Mouse (Mus musculus) ES-E14 (cell line): ENCODE measurements around the gene Ap5s1. TPM values are rescaled to one million over a fixed set of nuclear protein-coding genes. Genes with fewer than 3 reads are reported as not detected.

ENCODE experiments used
- DNase-seq: peaks from one replicate; pipeline ENCODE4 v3.0.0-alpha.2; 2013; ENCODE audit warnings: low read depth, low spot score
- H3K27ac ChIP-seq: 2 replicates; pipeline ENCODE4 v1.5.1; 2012; ENCODE audit warnings: low read depth, mild to moderate bottlenecking, low read length, moderate library complexity, mixed read lengths; ENCODE audit not compliant: poor library complexity, insufficient read depth, severe bottlenecking
- H3K36me3 ChIP-seq: 2 replicates; pipeline ENCODE4 v1.6.1; 2012; ENCODE audit warnings: mild to moderate bottlenecking, low read length, moderate library complexity, mixed read lengths; ENCODE audit not compliant: control insufficient read depth, poor library complexity, insufficient read depth, severe bottlenecking
- H3K4me1 ChIP-seq, 2 experiments: fragments of 150-350 bp in 1 of 2; sonication (generic) in 1 of 2; 2 replicates each; pipeline ENCODE4 v1.6.1; 2012; ENCODE audit warnings: low read length in 2 of 2, mild to moderate bottlenecking in 1 of 2, mixed read lengths in 1 of 2; ENCODE audit not compliant: control insufficient read depth in 2 of 2, insufficient read depth in 2 of 2, poor library complexity in 1 of 2
- H3K4me3 ChIP-seq, 2 experiments: fragments of 150-350 bp in 1 of 2; sonication (generic) in 1 of 2; 2 replicates each; pipeline ENCODE4 v1.5.1; 2012; ENCODE audit warnings: low read length in 2 of 2, low read depth in 1 of 2, mild to moderate bottlenecking in 1 of 2, mixed read lengths in 1 of 2; ENCODE audit not compliant: insufficient read depth in 1 of 2, poor library complexity in 1 of 2, severe bottlenecking in 1 of 2
- H3K9ac ChIP-seq: 2 replicates; pipeline ENCODE4 v1.6.1; 2012; ENCODE audit warnings: low read depth, mild to moderate bottlenecking, low read length, mixed read lengths; ENCODE audit not compliant: poor library complexity, insufficient read depth, severe bottlenecking
- H3K9me3 ChIP-seq: fragments of 150-350 bp; sonication (generic); 2 replicates; pipeline ENCODE4 v1.6.1; 2012; ENCODE audit warnings: low read depth, mild to moderate bottlenecking, low read length; ENCODE audit not compliant: control insufficient read depth, insufficient read depth
- CHD2 ChIP-seq: IDR thresholded peaks from 2 replicates; pipeline ENCODE4 v1.6.1; 2014; ENCODE audit warnings: mild to moderate bottlenecking, low read depth, low read length, inconsistent platforms
- HCFC1 ChIP-seq: IDR thresholded peaks from 2 replicates; pipeline ENCODE4 v1.6.1; 2012; ENCODE audit warnings: low read length, inconsistent platforms, borderline replicate concordance; ENCODE audit not compliant: insufficient read depth
- MAFK ChIP-seq: IDR thresholded peaks from 2 replicates; pipeline ENCODE4 v1.6.1; 2014; ENCODE audit warnings: mild to moderate bottlenecking, low read depth, low read length, inconsistent platforms; ENCODE audit not compliant: insufficient read depth
- ZC3H11A ChIP-seq: IDR thresholded peaks from 2 replicates; pipeline ENCODE4 v1.6.1; 2012; ENCODE audit warnings: low read depth, mild to moderate bottlenecking, inconsistent platforms, low read length, borderline replicate concordance
- ZNF384 ChIP-seq: IDR thresholded peaks from 2 replicates; pipeline ENCODE4 v1.6.1; 2012; ENCODE audit warnings: low read depth, low read length, inconsistent platforms
- in situ Hi-C, 2 experiments: fragments of 600-800 bp; cut with MboI; formaldehyde crosslinking; loops; one replicate each; pipeline ENCODE4 v1.15.1; 2025; ENCODE audit warnings: low sequenced_read_pairs in 2 of 2, inconsistent platforms in 1 of 2; ENCODE audit not compliant: unreplicated experiment in 2 of 2
- total RNA-seq: library from RNA; depleted of rRNA; stranded (reverse); fragments of 300-350 nt; gene quantifications from 2 replicates; pipeline ENCODE4 v1.2.3, GENCODE M21; 2012

Ap5s1 gene
- total RNA-seq, 1 experiment: 7.9 TPM

GRCm38 (mm10) chr2:131175945-131176309 is 31.0 kb upstream of the Ap5s1 start:
- no peak overlapping the region for H3K9ac ChIP-seq
- no peak for TF ChIP-seq HCFC1
- no peak for DNase-seq
- H3K9me3 ChIP-seq: no peaks in the 10 kb centered on the region
- no peak overlapping the region for H3K27ac ChIP-seq
- H3K4me3 ChIP-seq: no peak overlapping the region
- peaks cover 4 to 28% of the 10 kb centered on the region in 2 experiments for H3K4me1 ChIP-seq
- H3K36me3 ChIP-seq: no peaks in the 10 kb centered on the region; the same call in 1 of the 2 replicates
- in situ Hi-C loops: no loop called here

GRCm38 (mm10) chr2:131176491-131176890 is 30.4 kb upstream of the Ap5s1 start:
- in situ Hi-C loops: no loop called here
- Histone ChIP-seq H3K27ac (no peak overlapping the region), H3K9me3 (no peaks in the 10 kb centered on the region), H3K36me3 (no peaks in the 10 kb centered on the region; the same call in 1 of the 2 replicates), H3K4me3 (no peak overlapping the region), H3K4me1 (peaks cover 4 to 28% of the 10 kb centered on the region in 2 experiments), H3K9ac (no peak overlapping the region)
- DNase-seq: no peak
- no peak for TF ChIP-seq HCFC1
- no peak for TF ChIP-seq CHD2
- TF ChIP-seq ZC3H11A: no peak

- no peak overlapping the region for H3K9ac ChIP-seq
- no peak for DNase-seq
- no peaks in the 10 kb centered on the region for H3K9me3 ChIP-seq
- peaks cover 4 to 23% of the 10 kb centered on the region in 2 experiments for H3K4me1 ChIP-seq
- in situ Hi-C loops: no loop called here
- TF ChIP-seq CHD2: no peak
- no peak for TF ChIP-seq HCFC1
- TF ChIP-seq MAFK: no peak
- TF ChIP-seq ZNF384: no peak
- no peak for TF ChIP-seq ZC3H11A
- H3K4me3 ChIP-seq: no peak overlapping the region
- no peak overlapping the region for H3K27ac ChIP-seq
- H3K36me3 ChIP-seq: no peaks in the 10 kb centered on the region; the same call in 1 of the 2 replicates
Measured at GRCm38 (mm10) chr2:131177932-131178331, 28.9 kb upstream of the Ap5s1 start.

GRCm38 (mm10) chr2:131178828-131179245 is 28.0 kb upstream of the Ap5s1 start:
- DNase-seq: no peak
- in situ Hi-C loops: no loop called here
- H3K27ac ChIP-seq: no peak overlapping the region
- H3K4me1 ChIP-seq: peaks cover 4 to 23% of the 10 kb centered on the region in 2 experiments
- no peaks in the 10 kb centered on the region; the same call in 1 of the 2 replicates for H3K36me3 ChIP-seq
- peak overlapping the region; percentile 85 for H3K9ac ChIP-seq
- peak overlapping the region; percentile 75 to 92 for H3K4me3 ChIP-seq
- no peak for TF ChIP-seq ZC3H11A
- TF ChIP-seq CHD2: no peak
- no peak for TF ChIP-seq HCFC1
- no peaks in the 10 kb centered on the region for H3K9me3 ChIP-seq

GRCm38 (mm10) chr2:131179246-131179886 is 27.5 kb upstream of the Ap5s1 start:
- TF ChIP-seq MAFK: no peak
- no peak for TF ChIP-seq ZNF384
- no peak for TF ChIP-seq ZC3H11A
- TF ChIP-seq HCFC1: no peak
- no peak for TF ChIP-seq CHD2

More at GRCm38 (mm10) chr2:131179246-131179886, 27.5 kb upstream of the Ap5s1 start:
- H3K4me3 ChIP-seq: peak overlapping the region; percentile 75 to 92
- H3K4me1 ChIP-seq: peaks cover 4 to 23% of the 10 kb centered on the region in 2 experiments
- H3K36me3 ChIP-seq: no peaks in the 10 kb centered on the region; the same call in 1 of the 2 replicates
- H3K9me3 ChIP-seq: no peaks in the 10 kb centered on the region
- H3K27ac ChIP-seq: no peak overlapping the region
- no peak for DNase-seq
- in situ Hi-C loops: no loop called here
- H3K9ac ChIP-seq: peak overlapping the region; percentile 85
